Mouse (Mus musculus) CH12.LX (cell line): Measurements from ENCODE around the gene Trir. TPM values are rescaled to one million over a fixed set of nuclear protein-coding genes. Genes with fewer than 3 reads are reported as not detected.

Experiments
- DNase-seq: peaks from one replicate; pipeline ENCODE4 v3.0.0-alpha.2; 2013; ENCODE audit errors: extremely low read depth
- H3K27ac ChIP-seq: 2 replicates; pipeline ENCODE4 v1.5.1; 2012; ENCODE audit warnings: low read depth, mild to moderate bottlenecking, control low read depth, moderate library complexity; ENCODE audit not compliant: insufficient read depth
- H3K27me3 ChIP-seq: replicated peaks from 2 replicates; pipeline ENCODE3; 2012; ENCODE audit warnings: inconsistent platforms
- H3K36me3 ChIP-seq, 2 experiments: replicated peaks in 1 of 2; 2 replicates each; pipeline versions ENCODE3 to v1.6.1; 2012; ENCODE audit warnings: inconsistent platforms in 1 of 2, low read length in 1 of 2, mild to moderate bottlenecking in 1 of 2, mixed read lengths in 1 of 2, moderate library complexity in 1 of 2; ENCODE audit not compliant: control insufficient read depth in 1 of 2, insufficient read depth in 1 of 2
- H3K4me1 ChIP-seq, 2 experiments: 2 replicates each; pipeline ENCODE4 v1.6.1; 2012; ENCODE audit warnings: inconsistent platforms in 1 of 2, moderate library complexity in 1 of 2; ENCODE audit not compliant: insufficient read depth in 2 of 2, control insufficient read depth in 1 of 2
- H3K4me2 ChIP-seq: 2 replicates; pipeline ENCODE4 v1.6.1; 2012; ENCODE audit warnings: low read depth, mild to moderate bottlenecking, control low read depth; ENCODE audit not compliant: poor library complexity, insufficient read depth, severe bottlenecking
- H3K4me3 ChIP-seq, 3 experiments: fragments of 150-350 bp in 1 of 3; sonication (generic) in 1 of 3; replicated peaks in 1 of 3; 2 replicates each; pipeline versions ENCODE3 to v1.5.1; 2011 to 2012; ENCODE audit warnings: low read depth in 2 of 3, low read length in 2 of 3, mild to moderate bottlenecking in 2 of 3, moderate library complexity in 2 of 3, control low read depth in 1 of 3, improper control_type of control experiment in 1 of 3, inconsistent platforms in 1 of 3, mixed read lengths in 1 of 3; ENCODE audit not compliant: poor library complexity in 1 of 3
- H3K79me2 ChIP-seq: replicated peaks from 2 replicates; pipeline ENCODE4 v1.6.1; 2012; ENCODE audit warnings: mild to moderate bottlenecking, moderate library complexity; ENCODE audit not compliant: control insufficient read depth, poor library complexity, insufficient read depth, severe bottlenecking; ENCODE audit errors: extremely low read depth
- H3K9ac ChIP-seq: 2 replicates; pipeline ENCODE4 v1.6.1; 2012; ENCODE audit warnings: low read depth, mild to moderate bottlenecking, control low read depth, moderate library complexity; ENCODE audit not compliant: insufficient read depth
- H3K9me3 ChIP-seq: replicated peaks from 2 replicates; pipeline ENCODE3; 2012; ENCODE audit warnings: low read length, inconsistent platforms, mixed read lengths
- BHLHE40 ChIP-seq: IDR thresholded peaks from 2 replicates; pipeline ENCODE4 v1.6.1; 2011; ENCODE audit warnings: mild to moderate bottlenecking, low read depth, low read length, improper control_type of control experiment
- ELF1 ChIP-seq: IDR thresholded peaks from 2 replicates; pipeline ENCODE4 v1.6.1; 2014; ENCODE audit warnings: low read depth, mild to moderate bottlenecking, inconsistent platforms, low read length, improper control_type of control experiment
- EP300 ChIP-seq: IDR thresholded peaks from 2 replicates; pipeline ENCODE4 v1.6.1; 2011; ENCODE audit warnings: low read length, improper control_type of control experiment
- GABPA ChIP-seq: IDR thresholded peaks from 2 replicates; pipeline ENCODE4 v1.6.1; 2012; ENCODE audit warnings: low read depth, low read length, improper control_type of control experiment, inconsistent platforms; ENCODE audit not compliant: insufficient replicate concordance
- HCFC1 ChIP-seq: IDR thresholded peaks from 2 replicates; pipeline ENCODE4 v1.6.1; 2012; ENCODE audit warnings: low read depth, mild to moderate bottlenecking, inconsistent platforms, low read length, improper control_type of control experiment
- JUN ChIP-seq: IDR thresholded peaks from 2 replicates; pipeline ENCODE4 v1.6.1; 2011; ENCODE audit warnings: low read depth, mild to moderate bottlenecking, low read length, improper control_type of control experiment, moderate library complexity; ENCODE audit not compliant: insufficient read depth
- JUND ChIP-seq: conservative IDR thresholded peaks from 2 replicates; pipeline ENCODE4 v1.6.1; 2011; ENCODE audit warnings: low read depth, low read length, improper control_type of control experiment
- KAT2A ChIP-seq: IDR thresholded peaks from 2 replicates; pipeline ENCODE4 v1.6.1; 2012; ENCODE audit warnings: low read length, improper control_type of control experiment, inconsistent platforms; ENCODE audit not compliant: insufficient replicate concordance
- MXI1 ChIP-seq: IDR thresholded peaks from 2 replicates; pipeline ENCODE4 v1.6.1; 2011; ENCODE audit warnings: mild to moderate bottlenecking, low read depth, low read length, improper control_type of control experiment
- NELFE ChIP-seq: IDR thresholded peaks from 2 replicates; pipeline ENCODE4 v1.6.1; 2011; ENCODE audit warnings: low read depth, low read length, improper control_type of control experiment
- NRF1 ChIP-seq: IDR thresholded peaks from 2 replicates; pipeline ENCODE4 v1.6.1; 2014; ENCODE audit warnings: low read depth, mild to moderate bottlenecking, inconsistent platforms, low read length, improper control_type of control experiment, moderate library complexity
- PAX5 ChIP-seq: IDR thresholded peaks from 2 replicates; pipeline ENCODE4 v1.6.1; 2012; ENCODE audit warnings: low read length, inconsistent platforms, mixed read lengths
- POLR2A ChIP-seq: IDR thresholded peaks from 2 replicates; pipeline ENCODE4 v1.6.1; 2011; ENCODE audit warnings: low read depth, mild to moderate bottlenecking, improper control_type of control experiment, low read length
- POLR2AphosphoS2 ChIP-seq: IDR thresholded peaks from 2 replicates; pipeline ENCODE4 v1.6.1; 2011; ENCODE audit warnings: low read depth, low read length, improper control_type of control experiment
- SIN3A ChIP-seq: IDR thresholded peaks from 2 replicates; pipeline ENCODE4 v1.6.1; 2012; ENCODE audit warnings: low read length, improper control_type of control experiment, inconsistent platforms
- SMC3 ChIP-seq: IDR thresholded peaks from 2 replicates; pipeline ENCODE4 v1.6.1; 2011; ENCODE audit warnings: low read depth, low read length, improper control_type of control experiment
- TCF12 ChIP-seq: IDR thresholded peaks from 2 replicates; pipeline ENCODE4 v1.6.1; 2014; ENCODE audit warnings: low read depth, mild to moderate bottlenecking, inconsistent platforms, low read length, improper control_type of control experiment
- UBTF ChIP-seq: IDR thresholded peaks from 2 replicates; pipeline ENCODE4 v1.6.1; 2012; ENCODE audit warnings: low read depth, mild to moderate bottlenecking, inconsistent platforms, low read length, improper control_type of control experiment, moderate library complexity
- USF1 ChIP-seq: IDR thresholded peaks from 2 replicates; pipeline ENCODE4 v1.6.1; 2014; ENCODE audit warnings: low read depth, mild to moderate bottlenecking, inconsistent platforms, low read length, improper control_type of control experiment
- USF2 ChIP-seq: conservative IDR thresholded peaks from 2 replicates; pipeline ENCODE4 v1.6.1; 2011; ENCODE audit warnings: low read depth, low read length, improper control_type of control experiment
- ZC3H11A ChIP-seq: IDR thresholded peaks from 2 replicates; pipeline ENCODE4 v1.6.1; 2012; ENCODE audit warnings: low read depth, mild to moderate bottlenecking, inconsistent platforms, low read length, improper control_type of control experiment
- ZMIZ1 ChIP-seq: IDR thresholded peaks from 2 replicates; pipeline ENCODE4 v1.6.1; 2012; ENCODE audit warnings: low read depth, mild to moderate bottlenecking, inconsistent platforms, low read length, improper control_type of control experiment
- ZNF384 ChIP-seq: IDR thresholded peaks from 2 replicates; pipeline ENCODE4 v1.6.1; 2012; ENCODE audit warnings: low read depth, low read length, improper control_type of control experiment, inconsistent platforms
- dilution Hi-C: fragments of 300-500 bp; cut with MboI; formaldehyde crosslinking; loops from 2 replicates; pipeline ENCODE4 v1.14.3; 2020; ENCODE audit warnings: low sequenced_read_pairs; ENCODE audit not compliant: extremely low pct_unique_long_range_greater_than_20kb, extremely low pct_ligation_motif_present
- in situ Hi-C: fragments of 300-500 bp; cut with MboI; formaldehyde crosslinking; loops from 3 replicates; pipeline ENCODE4 v1.14.3; 2019; ENCODE audit warnings: low sequenced_read_pairs, low pct_ligation_motif_present, low pct_unique_long_range_greater_than_20kb, mixed read lengths
- polyA plus RNA-seq: library from polyadenylated mRNA; unstranded; fragments of >175 nt; gene quantifications from 2 replicates; pipeline ENCODE4 v1.2.1, GENCODE M21; 2012; ENCODE audit warnings: low read depth; ENCODE audit not compliant: insufficient read length
- total RNA-seq, 2 experiments: library from RNA; depleted of rRNA; stranded (reverse); fragments of 300-350 nt in 1 of 2; fragments of >200 nt in 1 of 2; gene quantifications; 2 replicates each; pipeline ENCODE4 v1.2.3; 2012 to 2014

The Trir gene
- total and polyA plus RNA-seq, 3 experiments = 151 to 209 (median 185) TPM

- in situ Hi-C loops (no loop called here), dilution Hi-C loops (no loop called here)
- Histone ChIP-seq H3K9me3 (no peaks in the 10 kb centered on the region), H3K9ac (peak overlapping the region; percentile 81), H3K27ac (peak overlapping the region; percentile 93), H3K4me2 (no peak overlapping the region), H3K4me3 (peak overlapping the region; percentile 82 to 94 (median 92)), H3K79me2 (peaks cover 20% of the 10 kb centered on the region), H3K4me1 (peaks cover 11 to 36% of the 10 kb centered on the region in 2 experiments), H3K36me3 (peaks cover 13 to 20% of the 10 kb centered on the region in 2 experiments), H3K27me3 (no peaks in the 10 kb centered on the region)
- TF ChIP-seq ZC3H11A (no peak), PAX5 (no peak), UBTF (peak; percentile 70; the same call in 1 of the 2 replicates), JUN (no peak), USF2 (peak; percentile 31; the same call in 1 of the 2 replicates), POLR2AphosphoS2 (no peak), TCF12 (peak; percentile 45), EP300 (no peak), NELFE (no peak), USF1 (peak; percentile 59), MXI1 (peak; percentile 69), JUND (no peak), ZMIZ1 (no peak; the same call in 1 of the 2 replicates), ELF1 (peak; percentile 83), KAT2A (no peak), GABPA (no peak), HCFC1 (no peak; the same call in 1 of the 2 replicates), SMC3 (no peak), ZNF384 (no peak), SIN3A (peak; percentile 48; the same call in 1 of the 2 replicates), BHLHE40 (0 out of 2 replicates have a peak, but pooled peaks have one; percentile 16), NRF1 (no peak), POLR2A (peak; percentile 58; the same call in 1 of the 2 replicates)
- DNase-seq = peak; percentile 71
Observed at GRCm38 (mm10) chr8:84977435-84978247, 49.0 kb upstream of the Trir start.
